Mouse (Mus musculus): Measurements from ENCODE around the gene Kifc1. TPM values are rescaled to one million over a fixed set of nuclear protein-coding genes. Genes with fewer than 3 reads are reported as not detected.
"Not testable (repeated sequence)": the region's sequence is repeated elsewhere in the genome, so short reads cannot be mapped to it uniquely, and the experiment has no call there.

Kifc1 gene
- polyA plus RNA-seq, 1 experiment from 2014 or later: 11.8 TPM

DNA sequence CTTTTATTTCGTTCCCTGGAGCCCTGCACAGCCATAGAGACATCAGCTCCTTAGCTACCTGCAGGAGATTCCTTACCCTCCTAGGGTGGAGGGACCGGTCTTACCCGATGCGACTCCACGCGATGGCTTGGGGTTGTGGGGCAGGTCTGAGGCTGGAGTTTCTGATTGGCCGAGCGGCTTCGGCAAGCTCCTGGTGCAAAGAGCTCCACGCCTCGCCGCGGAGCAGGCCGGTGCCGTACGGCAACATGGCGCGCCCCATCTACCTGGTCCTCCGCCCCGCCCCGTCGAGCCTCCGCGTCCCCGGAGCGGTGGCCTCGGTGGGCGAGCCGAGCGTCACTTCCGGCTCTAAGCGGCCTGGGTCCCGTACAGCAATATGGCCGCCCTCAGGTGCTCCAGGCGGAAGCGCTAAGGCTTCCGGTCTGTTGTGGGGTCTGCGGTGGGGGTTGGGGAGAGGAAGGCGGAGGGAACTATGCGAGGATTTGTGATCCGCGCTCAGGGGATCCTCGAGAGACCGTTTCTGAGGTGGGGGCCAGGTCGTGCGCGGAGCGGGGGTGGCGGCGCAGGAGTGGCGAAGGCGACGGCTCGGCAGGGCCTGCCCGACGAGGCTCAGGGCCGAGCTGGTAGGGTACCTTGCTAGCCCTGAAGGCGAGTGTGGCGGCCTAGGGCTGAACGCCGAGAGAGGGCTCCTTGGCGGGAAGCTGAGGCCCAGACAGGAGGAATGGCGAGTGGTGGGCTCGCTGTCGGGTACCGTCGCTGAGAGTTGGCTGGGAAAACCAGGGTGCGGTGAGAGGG lies 18.8 kb upstream of the Kifc1 start, which contains the start of gene Daxx:
Gene Daxx, plus strand, starts transcription at position 338 of the 792 bp plus-strand sequence.
- Histone ChIP-seq H3K4me2 (peak within 1 kb of the TSS; percentile 98), H3K4me1 (replicated peaks; ENCODE audit: control insufficient read depth, insufficient read depth, low read length) (peaks cover 16% of the 10 kb centered on the region), H3K36me3 (ENCODE audit: control insufficient read depth, insufficient read depth, low read length) (peaks cover 34% of the 10 kb centered on the region), H3K4me3 (ENCODE audit: low read depth, low read length) (peak within 1 kb of the TSS; percentile 94), H3K27ac (ENCODE audit: low read depth, low read length) (peak within 1 kb of the TSS; percentile 94), H3K9me3 (ENCODE audit: control insufficient read depth, low read length) (no peaks in the 10 kb centered on the region), H3K27me3 (replicated peaks; ENCODE audit: control insufficient read depth, insufficient read depth, low read length) (no peaks in the 10 kb centered on the region), H3K9ac (ENCODE audit: low read depth, low read length) (peak within 1 kb of the TSS; percentile 96)
- under 1% methylated on average over 68 of the region's 68 CpGs for WGBS
- peak; percentile 96 for ATAC-seq (replicated peaks; ENCODE audit: low FRiP score)
- DNase-seq (ENCODE audit: low spot score): peak; percentile 96

DNA sequence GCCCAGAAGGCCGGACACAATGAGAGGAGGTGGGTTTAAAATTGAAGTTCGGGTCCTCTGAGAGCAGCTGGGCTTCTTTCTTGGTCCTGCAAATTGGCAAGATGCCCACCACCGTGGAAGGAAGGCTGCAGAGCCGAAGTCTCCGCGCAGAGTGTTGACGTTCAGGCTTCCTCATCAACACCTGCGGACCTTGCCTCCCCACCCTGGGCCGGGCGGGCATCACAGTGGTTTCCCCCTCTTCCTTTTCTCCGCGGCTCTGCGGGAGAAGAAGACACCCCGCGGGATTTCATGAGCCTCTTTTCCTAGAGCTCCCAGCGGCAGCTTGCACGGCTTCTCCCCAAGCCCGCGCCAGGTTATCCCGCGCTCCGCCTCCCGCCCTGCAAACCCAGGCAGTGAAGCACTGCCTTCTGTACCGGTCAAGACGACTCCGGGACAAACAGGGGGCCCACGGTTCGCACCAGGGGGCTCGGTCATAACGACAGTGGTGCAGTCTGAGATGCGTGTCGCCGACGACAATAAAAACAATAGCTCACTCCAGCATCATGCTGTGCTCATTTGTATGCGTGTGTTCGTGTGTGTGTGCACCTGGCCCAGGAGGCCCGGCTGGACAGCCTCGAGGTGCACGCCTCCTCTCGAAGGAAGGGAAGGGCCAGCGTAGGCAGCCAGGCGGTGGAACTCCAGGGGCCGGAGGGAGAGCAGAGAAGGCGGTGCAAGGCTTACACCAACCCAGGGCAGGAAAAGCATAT lies 18.0 kb upstream of the Kifc1 start:
- no peaks in the 10 kb centered on the region for H3K9me3 ChIP-seq (ENCODE audit: control insufficient read depth, low read length)
- H3K9ac ChIP-seq (ENCODE audit: low read depth, low read length): peak overlapping the region; percentile 72
- H3K27me3 ChIP-seq (replicated peaks; ENCODE audit: control insufficient read depth, insufficient read depth, low read length): no peaks in the 10 kb centered on the region
- peak overlapping the region; percentile 94 for H3K4me3 ChIP-seq (ENCODE audit: low read depth, low read length)
- peaks cover 16% of the 10 kb centered on the region for H3K4me1 ChIP-seq (replicated peaks; ENCODE audit: control insufficient read depth, insufficient read depth, low read length)
- peak; percentile 47 for ATAC-seq (replicated peaks; ENCODE audit: low FRiP score)
- peaks cover 26% of the 10 kb centered on the region for H3K36me3 ChIP-seq (ENCODE audit: control insufficient read depth, insufficient read depth, low read length)
- peak overlapping the region; percentile 94 for H3K27ac ChIP-seq (ENCODE audit: low read depth, low read length)
- WGBS: under 1% methylated on average over 42 of the region's 44 CpGs
- peak overlapping the region; percentile 98 for H3K4me2 ChIP-seq
- peak; percentile 71 for DNase-seq (ENCODE audit: low spot score)

DNA sequence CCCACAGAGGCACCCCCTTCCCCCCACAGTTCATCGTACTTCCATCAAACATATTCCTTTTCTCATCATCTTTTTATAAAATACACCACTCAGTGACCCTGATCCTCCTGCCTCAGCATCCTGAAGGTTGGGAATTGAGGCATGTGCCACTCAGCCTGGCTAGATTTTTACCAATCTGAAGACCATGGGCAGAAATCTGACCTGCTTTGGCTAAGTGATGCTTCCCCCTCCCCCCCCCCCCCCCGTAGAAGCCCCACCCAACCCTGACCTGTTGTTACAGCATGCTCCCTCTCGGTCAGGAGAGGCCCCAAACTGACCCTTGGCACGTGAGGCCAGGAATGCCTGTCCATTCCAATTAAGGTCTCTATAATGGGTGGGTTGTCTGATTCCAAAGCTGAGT lies 14.4 kb upstream of the Kifc1 start, which contains the start of gene Platr17:
Gene Platr17, plus strand, starts transcription at position 301 of the 400 bp plus-strand sequence.
- not testable (repeated sequence) for H3K4me2 ChIP-seq; H3K9ac ChIP-seq (ENCODE audit: low read depth, low read length); H3K27ac ChIP-seq (ENCODE audit: low read depth, low read length); H3K4me3 ChIP-seq (ENCODE audit: low read depth, low read length); H3K36me3 ChIP-seq (ENCODE audit: control insufficient read depth, insufficient read depth, low read length); H3K27me3 ChIP-seq (replicated peaks; ENCODE audit: control insufficient read depth, insufficient read depth, low read length); H3K9me3 ChIP-seq (ENCODE audit: control insufficient read depth, low read length); DNase-seq (ENCODE audit: low spot score); ATAC-seq (replicated peaks; ENCODE audit: low FRiP score)
- WGBS: 58% methylated on average over 3 of the region's 4 CpGs
- peaks cover 35% of the 10 kb centered on the region for H3K4me1 ChIP-seq (replicated peaks; ENCODE audit: control insufficient read depth, insufficient read depth, low read length)

DNA sequence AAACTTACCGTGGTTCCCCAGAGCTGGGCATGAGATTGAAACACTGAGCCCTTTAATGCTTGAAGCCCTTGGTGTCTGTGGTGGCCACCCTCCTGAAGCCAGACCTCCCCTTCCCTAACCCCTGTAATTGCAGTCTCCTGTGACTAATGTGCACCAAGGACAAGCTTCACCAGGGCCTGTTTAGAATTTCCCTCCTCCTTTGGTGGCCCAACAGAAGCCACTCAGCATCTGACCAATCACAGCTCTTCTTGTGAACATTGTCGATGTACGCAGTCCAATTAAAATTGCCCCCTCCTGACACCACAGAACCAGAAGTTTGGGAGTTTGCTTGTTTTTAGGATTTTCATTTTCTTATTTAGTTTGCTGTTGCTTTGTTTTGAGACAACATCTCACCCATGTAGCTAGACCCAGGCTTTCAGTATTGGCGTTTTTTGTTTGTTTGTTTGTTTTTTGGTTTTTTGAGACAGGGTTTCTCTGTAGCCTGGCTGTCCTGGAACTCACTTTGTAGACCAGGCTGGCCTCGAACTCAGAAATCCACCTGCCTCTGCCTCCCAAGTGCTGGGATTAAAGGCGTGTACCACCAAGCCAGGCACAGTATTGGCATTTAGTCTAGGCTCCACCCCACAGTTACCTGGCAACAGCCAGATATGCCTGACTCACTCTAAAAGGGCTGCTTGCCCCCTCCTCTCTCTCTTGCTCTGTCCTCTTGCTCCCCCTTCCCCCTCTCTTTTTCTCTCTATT lies 13.6 kb upstream of the Kifc1 start:
- not testable (repeated sequence) for H3K4me3 ChIP-seq (ENCODE audit: low read depth, low read length); ATAC-seq (replicated peaks; ENCODE audit: low FRiP score); H3K27me3 ChIP-seq (replicated peaks; ENCODE audit: control insufficient read depth, insufficient read depth, low read length); H3K9me3 ChIP-seq (ENCODE audit: control insufficient read depth, low read length); H3K9ac ChIP-seq (ENCODE audit: low read depth, low read length); DNase-seq (ENCODE audit: low spot score); H3K36me3 ChIP-seq (ENCODE audit: control insufficient read depth, insufficient read depth, low read length); H3K4me2 ChIP-seq
- Histone ChIP-seq H3K27ac (ENCODE audit: low read depth, low read length) (0 out of 2 replicates have a peak overlapping the region, but pooled peaks have one; percentile 11), H3K4me1 (replicated peaks; ENCODE audit: control insufficient read depth, insufficient read depth, low read length) (peaks cover 37% of the 10 kb centered on the region)
- 68% methylated on average over 6 of the region's 6 CpGs for WGBS

DNA sequence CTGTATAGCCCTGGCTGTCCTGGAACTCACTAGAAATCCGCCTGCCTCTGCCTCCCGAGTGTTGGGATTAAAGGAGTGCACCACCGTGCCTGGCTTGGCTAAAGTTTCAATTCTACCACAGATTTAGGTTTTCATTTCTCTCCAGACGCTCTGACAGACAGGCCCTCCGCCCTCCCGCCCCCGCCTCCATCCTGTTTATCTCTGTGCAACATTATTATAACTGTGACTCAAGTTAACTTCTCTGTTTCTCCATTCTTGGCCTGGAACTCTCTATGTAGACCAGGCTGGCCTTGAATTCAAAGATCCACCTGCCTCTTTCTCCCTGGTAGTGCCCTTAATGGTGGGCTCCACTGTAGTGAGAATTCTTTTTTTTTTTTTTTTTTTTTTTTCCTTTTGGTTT lies 12.0 kb upstream of the Kifc1 start:
- Histone ChIP-seq H3K9me3 (ENCODE audit: control insufficient read depth, low read length) (no peaks in the 10 kb centered on the region), H3K4me1 (replicated peaks; ENCODE audit: control insufficient read depth, insufficient read depth, low read length) (peaks cover 36% of the 10 kb centered on the region), H3K27me3 (replicated peaks; ENCODE audit: control insufficient read depth, insufficient read depth, low read length) (no peaks in the 10 kb centered on the region), H3K4me2 (peak overlapping the region; percentile 37), H3K27ac (ENCODE audit: low read depth, low read length) (peak overlapping the region; percentile 54), H3K4me3 (ENCODE audit: low read depth, low read length) (no peak overlapping the region), H3K36me3 (ENCODE audit: control insufficient read depth, insufficient read depth, low read length) (no peaks in the 10 kb centered on the region), H3K9ac (ENCODE audit: low read depth, low read length) (no peak overlapping the region)
- ATAC-seq (replicated peaks; ENCODE audit: low FRiP score): no peak
- WGBS: 57% methylated on average over 7 of the region's 7 CpGs
- no peak for DNase-seq (ENCODE audit: low spot score)

DNA sequence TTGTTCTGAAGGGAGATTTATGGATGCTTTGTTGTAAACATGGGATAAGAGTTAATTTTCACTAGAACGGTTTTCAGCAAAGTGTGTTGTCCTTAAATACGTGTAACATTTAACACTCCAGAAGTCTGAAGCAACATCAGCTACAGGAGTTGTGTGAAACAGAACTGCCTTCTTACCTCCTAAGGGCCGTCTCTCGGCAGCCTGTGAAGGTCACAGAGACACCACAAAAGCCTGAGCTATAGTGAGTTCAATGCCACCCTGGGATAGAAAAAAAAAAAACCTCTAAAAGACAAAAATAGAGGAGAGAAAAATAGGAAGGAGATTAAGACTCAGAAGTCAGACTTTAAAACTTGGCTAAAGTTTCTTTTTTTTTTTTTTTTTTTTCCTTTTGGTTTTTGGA lies 11.6 kb upstream of the Kifc1 start:
- no peak for ATAC-seq (replicated peaks; ENCODE audit: low FRiP score)
- no peak for DNase-seq (ENCODE audit: low spot score)
- WGBS: 67% methylated on average over 4 of the region's 4 CpGs
- no peaks in the 10 kb centered on the region for H3K27me3 ChIP-seq (replicated peaks; ENCODE audit: control insufficient read depth, insufficient read depth, low read length)
- no peak overlapping the region for H3K9ac ChIP-seq (ENCODE audit: low read depth, low read length)
- no peak overlapping the region for H3K27ac ChIP-seq (ENCODE audit: low read depth, low read length)
- no peaks in the 10 kb centered on the region for H3K36me3 ChIP-seq (ENCODE audit: control insufficient read depth, insufficient read depth, low read length)
- H3K4me3 ChIP-seq (ENCODE audit: low read depth, low read length): no peak overlapping the region
- H3K9me3 ChIP-seq (ENCODE audit: control insufficient read depth, low read length): no peaks in the 10 kb centered on the region
- peak overlapping the region; percentile 37 for H3K4me2 ChIP-seq
- H3K4me1 ChIP-seq (replicated peaks; ENCODE audit: control insufficient read depth, insufficient read depth, low read length): peaks cover 36% of the 10 kb centered on the region

DNA sequence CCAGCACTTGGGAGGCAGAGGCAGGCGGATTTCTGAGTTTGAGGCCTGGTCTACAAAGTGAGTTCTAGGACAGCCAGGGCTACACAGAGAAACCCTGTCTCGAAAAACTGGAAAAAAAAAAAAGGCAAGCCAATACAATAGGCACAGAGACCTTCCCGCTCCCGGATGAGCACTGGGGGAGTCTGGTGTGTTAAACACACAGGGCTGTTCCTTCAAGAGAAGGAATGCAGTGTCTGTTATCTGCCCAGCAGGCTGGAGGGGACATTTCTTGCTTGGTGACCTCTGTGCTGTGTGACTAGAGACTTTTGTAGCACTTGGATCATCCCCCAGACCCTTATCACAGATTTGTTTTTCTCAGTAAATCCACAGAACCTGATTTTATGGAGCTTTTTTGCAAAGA lies 11.2 kb upstream of the Kifc1 start:
- Histone ChIP-seq H3K36me3 (ENCODE audit: control insufficient read depth, insufficient read depth, low read length) (no peaks in the 10 kb centered on the region), H3K27me3 (replicated peaks; ENCODE audit: control insufficient read depth, insufficient read depth, low read length) (no peaks in the 10 kb centered on the region), H3K27ac (ENCODE audit: low read depth, low read length) (no peak overlapping the region), H3K9ac (ENCODE audit: low read depth, low read length) (no peak overlapping the region), H3K4me2 (no peak overlapping the region), H3K9me3 (ENCODE audit: control insufficient read depth, low read length) (no peaks in the 10 kb centered on the region), H3K4me1 (replicated peaks; ENCODE audit: control insufficient read depth, insufficient read depth, low read length) (peaks cover 36% of the 10 kb centered on the region), H3K4me3 (ENCODE audit: low read depth, low read length) (no peak overlapping the region)
- 70% methylated on average over 4 of the region's 4 CpGs for WGBS
- DNase-seq (ENCODE audit: low spot score): no peak
- ATAC-seq (replicated peaks; ENCODE audit: low FRiP score): no peak

DNA sequence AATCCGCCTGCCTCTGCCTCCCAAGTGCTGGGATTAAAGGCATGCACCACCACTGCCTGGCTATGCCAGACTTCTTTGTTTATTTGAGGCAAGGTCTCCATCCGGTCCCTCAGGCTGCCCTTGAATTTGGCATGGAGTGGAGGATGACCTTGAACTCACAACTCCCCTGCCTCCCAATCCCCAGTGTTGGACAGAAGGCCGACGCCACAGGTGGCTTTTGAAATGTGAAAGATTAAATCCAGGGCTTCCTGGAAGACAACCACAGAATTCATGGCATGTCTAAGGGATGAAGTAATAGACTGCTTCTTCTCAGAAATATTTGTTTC lies 10.5 kb upstream of the Kifc1 start:
- ATAC-seq (replicated peaks; ENCODE audit: low FRiP score) (no peak), DNase-seq (ENCODE audit: low spot score) (no peak)
- Histone ChIP-seq H3K4me1 (replicated peaks; ENCODE audit: control insufficient read depth, insufficient read depth, low read length) (peaks cover 36% of the 10 kb centered on the region), H3K27ac (ENCODE audit: low read depth, low read length) (no peak overlapping the region), H3K9ac (ENCODE audit: low read depth, low read length) (no peak overlapping the region), H3K27me3 (replicated peaks; ENCODE audit: control insufficient read depth, insufficient read depth, low read length) (no peaks in the 10 kb centered on the region), H3K4me3 (ENCODE audit: low read depth, low read length) (no peak overlapping the region), H3K9me3 (ENCODE audit: control insufficient read depth, low read length) (no peaks in the 10 kb centered on the region), H3K4me2 (no peak overlapping the region), H3K36me3 (ENCODE audit: control insufficient read depth, insufficient read depth, low read length) (no peaks in the 10 kb centered on the region)
- 90% methylated on average over 4 of the region's 4 CpGs for WGBS
